Comparison of ENCODE assay signal across 8 mouse cellular contexts in genomic region chr12:55229626-55230519, GRCm38 (mm10). TPM values are rescaled to one million over a fixed set of nuclear protein-coding genes. Genes with fewer than 3 reads are reported as not detected.
DNase-seq lines count a peak whose midpoint lies in the region; ATAC-seq and TF ChIP-seq lines count a peak whose summit lies in the region.
"Not testable (repeated sequence)": the region's sequence is repeated elsewhere in the genome, so short reads cannot be mapped to it uniquely, and the experiment has no call there.

Srp54c (plus strand) TSS chr12:55230168.

- not testable (repeated sequence) for H3K4me2 ChIP-seq in heart, embryonic 16.5 days (ENCODE audit: low read depth, low read length)
- 0 out of 2 replicates have a peak within 1 kb of the TSS, but pooled peaks have one; percentile 24 for H3K4me2 ChIP-seq in intestine, postnatal 0 days (replicated peaks; ENCODE audit: low read depth)

- no CpG with 5 or more reads among the region's 57 CpGs for WGBS in heart, embryonic 16.5 days
- WGBS in intestine, postnatal 0 days, result no CpG with 5 or more reads among the region's 57 CpGs
- no CpG with 5 or more reads among the region's 57 CpGs for WGBS in macrophage (ENCODE audit: missing documents)

- H3K9me3 ChIP-seq in ES-E14 (ENCODE audit: control insufficient read depth, insufficient read depth, low read depth, low read length); heart, embryonic 16.5 days (replicated peaks; ENCODE audit: control insufficient read depth, low read length); intestine, postnatal 0 days (ENCODE audit: control insufficient read depth): not testable (repeated sequence)

- peak within 1 kb of the TSS; percentile 62 to 65 for H3K4me3 ChIP-seq in ES-E14 (ENCODE audit: insufficient read depth in 1 of 2, low read depth in 1 of 2, low read length in 2 of 2, poor library complexity in 1 of 2, severe bottlenecking in 1 of 2)
- peak within 1 kb of the TSS; percentile 41 for H3K4me3 ChIP-seq in cortical plate, adult 2 months (ENCODE audit: insufficient read depth, low read length)
- H3K4me3 ChIP-seq in heart, embryonic 16.5 days (ENCODE audit: low read length), result peak within 1 kb of the TSS; percentile 45
- H3K4me3 ChIP-seq in intestine, postnatal 0 days (ENCODE audit: low read depth, low read length), result not testable (repeated sequence)
- peak within 1 kb of the TSS; percentile 20; the same call in 1 of the 2 replicates for H3K4me3 ChIP-seq in macrophage (ENCODE audit: inconsistent target)

- H3K4me1 ChIP-seq in ES-E14 (ENCODE audit: control insufficient read depth in 2 of 2, insufficient read depth in 2 of 2, low read length in 2 of 2, poor library complexity in 1 of 2); cortical plate, adult 2 months (ENCODE audit: control insufficient read depth, insufficient read depth, low read length); heart, embryonic 16.5 days (ENCODE audit: control insufficient read depth, insufficient read depth, low read length); intestine, postnatal 0 days (replicated peaks; ENCODE audit: control insufficient read depth, insufficient read depth, low read length): not testable (repeated sequence)

- ATAC-seq in heart, embryonic 16.5 days (replicated peaks; ENCODE audit: extremely low read depth, insufficient read depth, low FRiP score), result peak; percentile 98
- peak; percentile 97 for ATAC-seq in intestine, postnatal 0 days
- peak; percentile 94 for ATAC-seq in neutrophil, adult 5-6 weeks (ENCODE audit: extremely low read depth, insufficient number of reproducible peaks, low FRiP score, poor library complexity, severe bottlenecking)

- not testable (repeated sequence) for H3K27me3 ChIP-seq in heart, embryonic 16.5 days (ENCODE audit: control insufficient read depth, insufficient read depth, low read length); intestine, postnatal 0 days (replicated peaks; ENCODE audit: control insufficient read depth, insufficient read depth, low read length)

- H3K27ac ChIP-seq in ES-E14 (ENCODE audit: insufficient read depth, low read depth, low read length, poor library complexity, severe bottlenecking); cortical plate, adult 2 months (ENCODE audit: insufficient read depth, low read length); intestine, postnatal 0 days (ENCODE audit: low read depth, low read length); macrophage: not testable (repeated sequence)
- H3K27ac ChIP-seq in heart, embryonic 16.5 days (ENCODE audit: low read length), result 0 out of 2 replicates have a peak within 1 kb of the TSS, but pooled peaks have one; percentile 42

- H3K9ac ChIP-seq in ES-E14 (ENCODE audit: insufficient read depth, low read depth, low read length, poor library complexity, severe bottlenecking), result peak within 1 kb of the TSS; percentile 67; the same call in 1 of the 2 replicates
- peak within 1 kb of the TSS; percentile 52; the same call in 1 of the 2 replicates for H3K9ac ChIP-seq in heart, embryonic 16.5 days (ENCODE audit: low read length)
- H3K9ac ChIP-seq in intestine, postnatal 0 days (ENCODE audit: low read depth, low read length), result not testable (repeated sequence)

- not testable (repeated sequence) for DNase-seq in ES-E14 (ENCODE audit: low read depth, low spot score); frontal cortex, adult 2 months (ENCODE audit: extremely low spot score in 1 of 2, low spot score in 1 of 2); left cerebral cortex, postnatal 4 days

- intact Hi-C loops in left cerebral cortex, postnatal 4 days (cut with DNase I), result not testable (repeated sequence)

- in situ Hi-C loops in ES-E14 (cut with MboI; ENCODE audit: low sequenced_read_pairs in 2 of 2, unreplicated experiment in 2 of 2), result not testable (repeated sequence)

- not testable (repeated sequence) for H3K36me3 ChIP-seq in ES-E14 (ENCODE audit: control insufficient read depth, insufficient read depth, low read length, poor library complexity, severe bottlenecking); heart, embryonic 16.5 days (ENCODE audit: control insufficient read depth, insufficient read depth); intestine, postnatal 0 days (ENCODE audit: control insufficient read depth, insufficient read depth); macrophage (ENCODE audit: inconsistent target)

- TF ChIP-seq POLR2A in cortical plate, adult 2 months (IDR thresholded peaks at IDR 0.05; ENCODE audit: extremely low read depth, insufficient read depth, low read length), result not testable (repeated sequence)

- TF ChIP-seq CTCF in cortical plate, adult 2 months (IDR thresholded peaks at IDR 0.05; ENCODE audit: extremely low read depth, insufficient read depth, low read length); intestine, postnatal 0 days (IDR thresholded peaks at IDR 0.05; ENCODE audit: low read depth): not testable (repeated sequence)

- H3K79me2 ChIP-seq in macrophage (ENCODE audit: inconsistent target), result not testable (repeated sequence)

RNA-seq across cellular contexts. Expression of gene Srp54c, which starts in this region (rescaled TPM):
- 17.4 and 31.7 TPM in 2 replicates for total RNA-seq in ES-E14 (2012; rRNA removed)
- polyA plus RNA-seq in cortical plate, adult 2 months (2012; rRNA removed), result 64.5 and 66.5 TPM in 2 replicates
- 67.5 and 69.3 TPM in 2 replicates for polyA plus RNA-seq in frontal cortex, adult 2 months (2012; rRNA removed)
- polyA plus RNA-seq in heart, embryonic 16.5 days (2015; fragmentation: Nextera tagmentation; extraction: Ambion mirVana), result 54.7 and 60.0 TPM in 2 replicates
- 60.0 and 64.6 TPM in 2 replicates for polyA plus RNA-seq in intestine, postnatal 0 days (2015; fragmentation: Nextera tagmentation; extraction: Ambion mirVana)
- total RNA-seq in left cerebral cortex, postnatal 4 days (2021), result 10 to 100 TPM; 34.4 to 41.0 TPM
- total RNA-seq in macrophage (2018; cell fraction: chromatin; rRNA removed), result 10 to 100 TPM; 28.0 to 98.7 (median 49.3) TPM
- total RNA-seq in macrophage (2018; cell fraction: cytosol; rRNA removed), result 10 to 100 TPM; 35.2 to 62.3 (median 43.4) TPM
- total RNA-seq in macrophage (2018; cell fraction: nucleus; rRNA removed), result 10 to 100 TPM; 29.3 to 71.2 (median 42.2) TPM
- 35.3 to 70.0 TPM (median 44.2 TPM) in 3 replicates for polyA plus RNA-seq in macrophage (2018)
- total RNA-seq in neutrophil, adult 5-6 weeks (2017), result 74.8 and 79.0 TPM in 2 replicates
